Mouse (Mus musculus) bone marrow macrophage, adult 2 months (primary cell): ENCODE measurements around the gene Apoh. TPM values are rescaled to one million over a fixed set of nuclear protein-coding genes. Genes with fewer than 3 reads are reported as not detected.

ENCODE experiments used
- H3K27ac ChIP-seq: 2 replicates; pipeline ENCODE4 v1.5.1; 2012; ENCODE audit warnings: low read depth, low read length; ENCODE audit not compliant: insufficient read depth
- H3K4me1 ChIP-seq: 2 replicates; pipeline ENCODE4 v1.6.1; 2012; ENCODE audit warnings: low read length; ENCODE audit not compliant: control insufficient read depth, insufficient read depth
- H3K4me3 ChIP-seq: 2 replicates; pipeline ENCODE4 v1.5.1; 2012; ENCODE audit warnings: mild to moderate bottlenecking, low read length, moderate library complexity; ENCODE audit not compliant: insufficient read depth
- CTCF ChIP-seq: IDR thresholded peaks from 2 replicates; pipeline ENCODE4 v1.5.1; 2012; ENCODE audit warnings: low read depth, mild to moderate bottlenecking, low read length, moderate library complexity
- POLR2A ChIP-seq: IDR thresholded peaks from 2 replicates; pipeline ENCODE4 v1.6.1; 2012; ENCODE audit warnings: mild to moderate bottlenecking, low read depth, low read length, borderline replicate concordance
- polyA plus RNA-seq: library from polyadenylated mRNA; stranded (reverse); fragments of >200 nt; gene quantifications from 2 replicates; pipeline ENCODE4 v1.2.4, GENCODE M21; 2012; ENCODE audit not compliant: missing spikeins, insufficient read depth, insufficient read length

Apoh gene
- polyA plus RNA-seq, 1 experiment, result not detected

DNA sequence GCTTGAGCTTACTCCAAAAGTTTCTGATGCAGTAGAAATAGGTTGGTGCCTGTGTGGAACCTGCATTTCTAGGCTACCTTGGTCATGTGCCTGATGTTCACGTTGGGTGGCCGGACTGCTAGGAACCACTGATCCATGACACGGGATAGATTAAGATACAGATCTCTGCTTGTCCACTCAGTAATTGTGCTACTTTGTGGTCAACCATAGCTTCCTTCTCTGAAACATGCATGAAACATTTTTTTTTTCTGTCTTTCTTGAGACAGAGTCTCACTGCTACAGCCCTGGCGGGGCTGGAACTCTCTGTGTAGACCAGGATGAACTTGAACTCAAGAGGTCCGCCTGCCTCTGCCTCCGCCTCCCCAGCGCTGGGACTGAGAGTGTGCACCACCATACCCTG, 33.7 kb downstream of the Apoh start:
- Histone ChIP-seq H3K4me3 (no peak overlapping the region), H3K27ac (no peak overlapping the region), H3K4me1 (no peaks in the 10 kb centered on the region)
- no peak for TF ChIP-seq POLR2A
- TF ChIP-seq CTCF, result no peak

- Histone ChIP-seq H3K4me1 (no peaks in the 10 kb centered on the region), H3K4me3 (no peak overlapping the region), H3K27ac (no peak overlapping the region)
- TF ChIP-seq CTCF (peak; percentile 72), POLR2A (no peak)
Measured at GRCm38 (mm10) chr11:108377680-108378362, 34.7 kb downstream of the Apoh start.

DNA sequence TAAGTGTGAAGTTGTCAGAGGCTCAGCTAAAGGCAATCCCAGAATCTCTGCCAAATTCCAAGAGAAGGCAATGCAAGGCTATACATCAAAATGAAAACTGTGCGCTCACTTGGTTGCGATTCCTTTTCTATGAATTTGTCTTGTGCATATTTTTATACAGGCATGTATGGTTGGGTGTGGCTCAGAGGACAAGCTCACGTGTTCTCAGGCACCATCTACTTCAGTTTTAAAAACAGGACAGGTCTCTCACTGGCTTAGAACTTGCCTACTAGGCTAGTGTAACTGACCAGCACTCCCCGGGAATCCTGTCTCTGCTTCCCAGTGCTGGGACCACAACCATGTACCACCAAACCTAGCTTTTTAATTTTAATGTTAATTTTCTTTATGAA, 35.2 kb downstream of the Apoh start:
- Histone ChIP-seq H3K27ac (no peak overlapping the region), H3K4me3 (no peak overlapping the region), H3K4me1 (no peaks in the 10 kb centered on the region)
- no peak for TF ChIP-seq CTCF
- TF ChIP-seq POLR2A, result no peak

- Histone ChIP-seq H3K4me1 (no peaks in the 10 kb centered on the region), H3K27ac (no peak overlapping the region), H3K4me3 (no peak overlapping the region)
- no peak for TF ChIP-seq CTCF
- TF ChIP-seq POLR2A, result no peak
Measured at GRCm38 (mm10) chr11:108382664-108383063, 39.5 kb downstream of the Apoh start.

GRCm38 (mm10) chr11:108384920-108385665, 41.9 kb downstream of the Apoh start:
- Histone ChIP-seq H3K4me1 (no peaks in the 10 kb centered on the region), H3K27ac (no peak overlapping the region), H3K4me3 (no peak overlapping the region)
- TF ChIP-seq POLR2A (no peak), CTCF (no peak)

DNA sequence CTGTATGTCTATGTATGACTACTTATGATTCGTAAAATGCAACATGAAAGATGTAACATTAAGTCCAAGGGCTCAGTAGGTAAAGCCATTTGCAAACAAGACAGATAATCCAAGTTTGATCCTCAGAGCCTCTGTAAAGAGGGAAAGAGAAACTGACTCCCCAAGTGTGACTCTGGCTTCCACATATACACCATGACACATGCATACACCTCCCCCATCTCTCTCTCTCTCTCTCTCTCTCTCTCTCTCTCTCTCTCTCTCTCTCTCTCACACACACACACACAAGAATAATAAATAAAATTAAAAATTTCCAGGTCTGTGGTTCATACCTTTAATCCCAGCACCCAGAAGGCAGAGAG, 42.5 kb downstream of the Apoh start:
- Histone ChIP-seq H3K4me3 (no peak overlapping the region), H3K4me1 (no peaks in the 10 kb centered on the region), H3K27ac (no peak overlapping the region)
- TF ChIP-seq POLR2A (no peak), CTCF (no peak)

DNA sequence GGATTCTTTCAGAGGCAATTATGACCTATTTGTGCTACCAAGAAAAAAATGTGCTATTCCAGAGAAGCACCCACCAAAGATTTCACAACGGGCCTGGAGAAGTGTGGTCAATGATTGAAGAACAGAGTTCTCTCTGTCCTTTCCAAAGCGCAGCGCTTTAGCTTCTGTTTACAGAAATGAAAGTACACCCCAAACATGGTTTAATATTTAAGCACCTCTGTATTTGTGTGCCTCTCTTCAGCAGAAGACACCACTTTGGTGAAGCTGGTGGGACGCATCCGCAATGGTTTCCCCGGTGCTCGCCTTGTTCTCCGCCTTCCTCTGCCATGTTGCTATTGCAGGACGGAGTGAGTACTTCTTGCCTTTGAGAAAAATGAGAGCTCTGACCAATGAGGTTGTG, 51.9 kb downstream of the Apoh start:
- no peak for TF ChIP-seq POLR2A
- TF ChIP-seq CTCF, result no peak
- Histone ChIP-seq H3K4me3 (no peak overlapping the region), H3K27ac (no peak overlapping the region), H3K4me1 (no peaks in the 10 kb centered on the region)

DNA sequence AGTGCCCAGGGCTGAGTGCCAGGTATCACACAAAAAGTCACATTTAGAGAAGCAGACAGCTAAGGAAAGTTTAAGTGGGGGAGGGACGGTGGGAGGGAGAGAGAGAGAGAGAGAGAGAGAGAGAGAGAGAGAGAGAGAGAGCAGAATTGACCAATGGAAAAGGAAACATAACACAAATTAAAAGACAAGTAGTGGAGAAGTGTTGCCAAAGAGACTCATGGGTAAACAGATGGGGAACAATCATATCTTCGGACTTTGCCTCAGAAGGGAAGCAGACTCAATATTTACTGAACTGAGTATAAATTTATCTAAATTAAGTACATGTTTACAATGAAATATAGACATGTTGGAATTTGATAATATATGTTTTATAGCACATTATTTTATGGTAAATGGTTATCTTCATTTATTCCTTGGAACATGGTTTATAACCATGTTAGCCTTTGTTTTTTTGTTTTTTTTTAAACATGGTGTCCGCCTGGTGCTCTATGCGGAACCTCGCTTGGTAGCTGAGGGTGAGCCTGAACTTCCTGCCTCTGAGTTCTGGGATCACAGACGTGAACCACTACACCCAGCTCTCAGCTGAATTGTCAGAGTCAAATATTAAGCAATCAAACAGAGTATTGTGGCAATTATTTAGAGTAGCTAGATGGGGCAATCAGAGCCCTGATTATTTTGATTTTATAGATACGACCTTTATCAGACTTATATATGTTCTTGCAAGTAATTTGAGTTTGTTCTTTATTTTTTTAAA, 53.1 kb downstream of the Apoh start:
- Histone ChIP-seq H3K27ac (no peak overlapping the region), H3K4me1 (no peaks in the 10 kb centered on the region), H3K4me3 (no peak overlapping the region)
- no peak for TF ChIP-seq CTCF
- no peak for TF ChIP-seq POLR2A

GRCm38 (mm10) chr11:108409876-108410644, 66.9 kb downstream of the Apoh start:
- no peaks in the 10 kb centered on the region for H3K4me1 ChIP-seq
- TF ChIP-seq POLR2A (no peak), CTCF (no peak)
- H3K27ac ChIP-seq, result no peak overlapping the region
- no peak overlapping the region for H3K4me3 ChIP-seq
